In genomic region chrX:168207034-168207433, GRCm38 (mm10) we compare ENCODE assay signal across 13 mouse cellular contexts.
"Had no signal": no experiment of that assay in that cellular context is flagged by ENCODE, and none has a peak within 500 bp of the region (broad histone marks: within the 10 kb centered on the region; RNA-seq: fewer than 3 reads in every experiment).

No protein-coding gene starts in this region.

- DNase-seq: kidney, adult 11 months; kidney, adult 8-10 months; kidney, postnatal 10 days; kidney, postnatal 36 days; liver, embryonic 13.5 days; lung, adult 2 months; lung, postnatal 14 days; lung, postnatal 4 days; midbrain, embryonic 14.5 days; thymus, adult 2 months; thymus, postnatal 14 days; thymus, postnatal 4 days had no signal

- ATAC-seq: intestine, embryonic 15.5 days had no signal
